Mouse (Mus musculus): ENCODE data around the gene Zfp706. TPM values are rescaled to one million over a fixed set of nuclear protein-coding genes. Genes with fewer than 3 reads are reported as not detected.

The Zfp706 gene
- 1.1 and 2.2 TPM in 2 replicates for polyA plus RNA-seq (2012)

- TF ChIP-seq GATA1 (IDR thresholded peaks at IDR 0.05; ENCODE audit: low read length) (no peak), TAL1 (IDR thresholded peaks at IDR 0.05; ENCODE audit: low read length) (no peak)
- peaks cover 25% of the 10 kb centered on the region for H3K4me1 ChIP-seq (ENCODE audit: control insufficient read depth)
- no peaks in the 10 kb centered on the region for H3K9me3 ChIP-seq (ENCODE audit: control insufficient read depth, low read length)
- peaks cover 32% of the 10 kb centered on the region for H3K36me3 ChIP-seq (ENCODE audit: control insufficient read depth)
- H3K4me3 ChIP-seq (replicated peaks): peak within 1 kb of the TSS; percentile 97
- H3K27me3 ChIP-seq (ENCODE audit: control insufficient read depth): no peaks in the 10 kb centered on the region
Measured at GRCm38 (mm10) chr15:37007233-37007958, at the start of gene Zfp706. Zfp706 (minus strand) TSS chr15:37007773.

GRCm38 (mm10) chr15:37054582-37054981 lies 47.0 kb upstream of the Zfp706 start:
- no peaks in the 10 kb centered on the region for H3K36me3 ChIP-seq (ENCODE audit: control insufficient read depth)
- H3K4me3 ChIP-seq (replicated peaks): no peak overlapping the region
- TF ChIP-seq TAL1 (IDR thresholded peaks at IDR 0.05; ENCODE audit: low read length): no peak
- H3K27me3 ChIP-seq (ENCODE audit: control insufficient read depth): no peaks in the 10 kb centered on the region
- peaks cover 10% of the 10 kb centered on the region for H3K9me3 ChIP-seq (ENCODE audit: control insufficient read depth, low read length)
- H3K4me1 ChIP-seq (ENCODE audit: control insufficient read depth): no peaks in the 10 kb centered on the region

GRCm38 (mm10) chr15:37053085-37053762 lies 45.7 kb upstream of the Zfp706 start:
- Histone ChIP-seq H3K4me1 (ENCODE audit: control insufficient read depth) (no peaks in the 10 kb centered on the region), H3K4me3 (replicated peaks) (no peak overlapping the region), H3K27me3 (ENCODE audit: control insufficient read depth) (no peaks in the 10 kb centered on the region), H3K9me3 (ENCODE audit: control insufficient read depth, low read length) (peaks cover 10% of the 10 kb centered on the region), H3K36me3 (ENCODE audit: control insufficient read depth) (no peaks in the 10 kb centered on the region)
- TF ChIP-seq GATA1 (IDR thresholded peaks at IDR 0.05; ENCODE audit: low read length): no peak
- no peak for TF ChIP-seq TAL1 (IDR thresholded peaks at IDR 0.05; ENCODE audit: low read length)

GRCm38 (mm10) chr15:37047403-37047802 lies 39.8 kb upstream of the Zfp706 start:
- Histone ChIP-seq H3K27me3 (ENCODE audit: control insufficient read depth) (no peaks in the 10 kb centered on the region), H3K9me3 (ENCODE audit: control insufficient read depth, low read length) (no peaks in the 10 kb centered on the region), H3K4me3 (replicated peaks) (no peak overlapping the region), H3K36me3 (ENCODE audit: control insufficient read depth) (no peaks in the 10 kb centered on the region), H3K4me1 (ENCODE audit: control insufficient read depth) (peaks cover 2% of the 10 kb centered on the region; the same call in 1 of the 2 replicates)
- no peak for TF ChIP-seq GATA1 (IDR thresholded peaks at IDR 0.05; ENCODE audit: low read length)

GRCm38 (mm10) chr15:37046586-37046985 lies 39.0 kb upstream of the Zfp706 start:
- Histone ChIP-seq H3K4me3 (replicated peaks) (no peak overlapping the region), H3K9me3 (ENCODE audit: control insufficient read depth, low read length) (no peaks in the 10 kb centered on the region), H3K27me3 (ENCODE audit: control insufficient read depth) (no peaks in the 10 kb centered on the region), H3K36me3 (ENCODE audit: control insufficient read depth) (no peaks in the 10 kb centered on the region), H3K4me1 (ENCODE audit: control insufficient read depth) (peaks cover 2% of the 10 kb centered on the region; the same call in 1 of the 2 replicates)
- TF ChIP-seq TAL1 (IDR thresholded peaks at IDR 0.05; ENCODE audit: low read length) (no peak), GATA1 (IDR thresholded peaks at IDR 0.05; ENCODE audit: low read length) (no peak)

- Histone ChIP-seq H3K4me1 (ENCODE audit: control insufficient read depth) (peaks cover 2% of the 10 kb centered on the region; the same call in 1 of the 2 replicates), H3K27me3 (ENCODE audit: control insufficient read depth) (no peaks in the 10 kb centered on the region), H3K36me3 (ENCODE audit: control insufficient read depth) (no peaks in the 10 kb centered on the region), H3K9me3 (ENCODE audit: control insufficient read depth, low read length) (no peaks in the 10 kb centered on the region), H3K4me3 (replicated peaks) (no peak overlapping the region)
- TF ChIP-seq GATA1 (IDR thresholded peaks at IDR 0.05; ENCODE audit: low read length) (no peak), TAL1 (IDR thresholded peaks at IDR 0.05; ENCODE audit: low read length) (no peak)
Measured at GRCm38 (mm10) chr15:37046131-37046530, 38.6 kb upstream of the Zfp706 start.

GRCm38 (mm10) chr15:37045456-37045855 lies 37.9 kb upstream of the Zfp706 start:
- TF ChIP-seq TAL1 (IDR thresholded peaks at IDR 0.05; ENCODE audit: low read length): no peak
- TF ChIP-seq GATA1 (IDR thresholded peaks at IDR 0.05; ENCODE audit: low read length): no peak
- no peaks in the 10 kb centered on the region for H3K27me3 ChIP-seq (ENCODE audit: control insufficient read depth)
- no peaks in the 10 kb centered on the region for H3K9me3 ChIP-seq (ENCODE audit: control insufficient read depth, low read length)
- peaks cover 2% of the 10 kb centered on the region; the same call in 1 of the 2 replicates for H3K4me1 ChIP-seq (ENCODE audit: control insufficient read depth)
- no peaks in the 10 kb centered on the region for H3K36me3 ChIP-seq (ENCODE audit: control insufficient read depth)
- no peak overlapping the region for H3K4me3 ChIP-seq (replicated peaks)

- Histone ChIP-seq H3K27me3 (ENCODE audit: control insufficient read depth) (no peaks in the 10 kb centered on the region), H3K9me3 (ENCODE audit: control insufficient read depth, low read length) (no peaks in the 10 kb centered on the region), H3K36me3 (ENCODE audit: control insufficient read depth) (no peaks in the 10 kb centered on the region), H3K4me3 (replicated peaks) (no peak overlapping the region), H3K4me1 (ENCODE audit: control insufficient read depth) (peaks cover 2% of the 10 kb centered on the region; the same call in 1 of the 2 replicates)
- no peak for TF ChIP-seq GATA1 (IDR thresholded peaks at IDR 0.05; ENCODE audit: low read length)
- no peak for TF ChIP-seq TAL1 (IDR thresholded peaks at IDR 0.05; ENCODE audit: low read length)
Measured at GRCm38 (mm10) chr15:37042559-37042958, 35.0 kb upstream of the Zfp706 start.

- Histone ChIP-seq H3K36me3 (ENCODE audit: control insufficient read depth) (no peaks in the 10 kb centered on the region), H3K4me3 (replicated peaks) (no peak overlapping the region), H3K27me3 (ENCODE audit: control insufficient read depth) (no peaks in the 10 kb centered on the region), H3K4me1 (ENCODE audit: control insufficient read depth) (no peaks in the 10 kb centered on the region; the same call in 1 of the 2 replicates), H3K9me3 (ENCODE audit: control insufficient read depth, low read length) (no peaks in the 10 kb centered on the region)
- TF ChIP-seq TAL1 (IDR thresholded peaks at IDR 0.05; ENCODE audit: low read length): no peak
- TF ChIP-seq GATA1 (IDR thresholded peaks at IDR 0.05; ENCODE audit: low read length): no peak
Measured at GRCm38 (mm10) chr15:37041214-37041613, 33.6 kb upstream of the Zfp706 start.
